Mouse (Mus musculus) stomach, embryonic 16.5 days (tissue): ENCODE measurements at regions not wholly inside any gene's neighbourhood (a gene's known extent, or its start where the extent isn't known, plus 50 kb on each side); places are given as distances from the start of the nearest gene placed in this dataset.

Source experiments
- ATAC-seq: fragments of 200-750 bp; cut with Nextera tagmentation; 2 replicates; pipeline ENCODE4 v1.8.0; 2017; ENCODE audit warnings: moderate number of reproducible peaks, moderate TSS enrichment; ENCODE audit not compliant: insufficient read depth, low FRiP score
- H3K27ac ChIP-seq: fragments of 300-500 bp; sonication (generic); 2 replicates; pipeline ENCODE4 v1.5.1; 2014; ENCODE audit warnings: low read length
- H3K27me3 ChIP-seq: fragments of 300-500 bp; sonication (generic); 2 replicates; pipeline ENCODE4 v1.6.1; 2014; ENCODE audit warnings: low read length, control low read depth, mixed read lengths; ENCODE audit not compliant: control insufficient read depth, insufficient read depth
- H3K36me3 ChIP-seq: fragments of 300-500 bp; sonication (generic); 2 replicates; pipeline ENCODE4 v1.6.1; 2014; ENCODE audit warnings: low read length; ENCODE audit not compliant: control insufficient read depth, insufficient read depth
- H3K4me1 ChIP-seq: fragments of 300-500 bp; sonication (generic); 2 replicates; pipeline ENCODE4 v1.6.1; 2014; ENCODE audit warnings: low read length, control low read depth, mixed read lengths; ENCODE audit not compliant: control insufficient read depth, insufficient read depth
- H3K4me2 ChIP-seq: fragments of 300-500 bp; sonication (generic); 2 replicates; pipeline ENCODE4 v1.6.1; 2014; ENCODE audit warnings: low read depth, low read length, mixed read lengths
- H3K4me3 ChIP-seq: fragments of 300-500 bp; sonication (generic); replicated peaks from 2 replicates; pipeline ENCODE4 v1.5.1; 2014; ENCODE audit warnings: mild to moderate bottlenecking, low read length
- H3K9ac ChIP-seq: fragments of 300-500 bp; sonication (generic); 2 replicates; pipeline ENCODE4 v1.6.1; 2014; ENCODE audit warnings: low read length
- H3K9me3 ChIP-seq: fragments of 300-500 bp; sonication (generic); replicated peaks from 2 replicates; pipeline ENCODE4 v1.6.1; 2016; ENCODE audit warnings: low read length, control low read depth; ENCODE audit not compliant: control insufficient read depth
- WGBS: fragments of 180-500 bp; shearing (Covaris S2); extraction: QIAGEN DNeasy Blood & Tissue Kit; methylation state at CpG from one replicate; pipeline ENCODE4 v1.1.7; 2014; 5-methylcytosine and 5-hydroxymethylcytosine counted together

- Histone ChIP-seq H3K4me3 (no peak overlapping the region), H3K27me3 (no peaks in the 10 kb centered on the region), H3K4me1 (no peaks in the 10 kb centered on the region), H3K27ac (no peak overlapping the region), H3K9ac (no peak overlapping the region), H3K9me3 (no peaks in the 10 kb centered on the region), H3K36me3 (no peaks in the 10 kb centered on the region), H3K4me2 (no peak overlapping the region)
- WGBS = 78% methylated on average over 10 of the region's 10 CpGs
- no peak for ATAC-seq
Measured at GRCm38 (mm10) chr10:122560001-122560695, 111.8 kb downstream of the Avpr1a start.

- no peaks in the 10 kb centered on the region for H3K36me3 ChIP-seq
- H3K9ac ChIP-seq = no peak overlapping the region
- H3K9me3 ChIP-seq = no peaks in the 10 kb centered on the region
- no peaks in the 10 kb centered on the region for H3K4me1 ChIP-seq
- H3K27ac ChIP-seq = no peak overlapping the region
- ATAC-seq = no peak
- 72% methylated on average over 3 of the region's 3 CpGs for WGBS
- H3K4me2 ChIP-seq = no peak overlapping the region
- H3K27me3 ChIP-seq = no peaks in the 10 kb centered on the region
- no peak overlapping the region for H3K4me3 ChIP-seq
Measured at GRCm38 (mm10) chr10:122561924-122562323, 113.6 kb downstream of the Avpr1a start.

GRCm38 (mm10) chr10:122562542-122562941 is 114.2 kb downstream of the Avpr1a start:
- Histone ChIP-seq H3K9ac (no peak overlapping the region), H3K27ac (no peak overlapping the region), H3K4me1 (no peaks in the 10 kb centered on the region), H3K4me3 (no peak overlapping the region), H3K27me3 (no peaks in the 10 kb centered on the region), H3K4me2 (no peak overlapping the region), H3K36me3 (no peaks in the 10 kb centered on the region), H3K9me3 (no peaks in the 10 kb centered on the region)
- ATAC-seq = no peak
- WGBS = 62% methylated on average over 6 of the region's 6 CpGs

GRCm38 (mm10) chr10:122563973-122564372 is 114.6 kb upstream of the Ppm1h start:
- ATAC-seq = no peak
- WGBS = 29% methylated on average over 10 of the region's 10 CpGs
- H3K27ac ChIP-seq = no peak overlapping the region
- H3K9ac ChIP-seq = peak overlapping the region; percentile 54; the same call in 1 of the 2 replicates
- H3K27me3 ChIP-seq = no peaks in the 10 kb centered on the region
- H3K9me3 ChIP-seq = no peaks in the 10 kb centered on the region
- no peaks in the 10 kb centered on the region for H3K4me1 ChIP-seq
- H3K4me2 ChIP-seq = peak overlapping the region; percentile 43
- peak overlapping the region; percentile 29 for H3K4me3 ChIP-seq
- no peaks in the 10 kb centered on the region for H3K36me3 ChIP-seq

- H3K27ac ChIP-seq = no peak overlapping the region
- H3K27me3 ChIP-seq = no peaks in the 10 kb centered on the region
- no peaks in the 10 kb centered on the region for H3K4me1 ChIP-seq
- H3K9me3 ChIP-seq = no peaks in the 10 kb centered on the region
- 0 out of 2 replicates have a peak overlapping the region, but pooled peaks have one; percentile 54 for H3K9ac ChIP-seq
- no peaks in the 10 kb centered on the region for H3K36me3 ChIP-seq
- WGBS = 60% methylated on average over 10 of the region's 10 CpGs
- H3K4me3 ChIP-seq = no peak overlapping the region
- peak overlapping the region; percentile 43; the same call in 1 of the 2 replicates for H3K4me2 ChIP-seq
- ATAC-seq = no peak
Measured at GRCm38 (mm10) chr10:122564473-122564872, 114.1 kb upstream of the Ppm1h start.

GRCm38 (mm10) chr10:122566601-122567000 is 112.0 kb upstream of the Ppm1h start:
- Histone ChIP-seq H3K36me3 (no peaks in the 10 kb centered on the region), H3K4me2 (no peak overlapping the region), H3K9me3 (no peaks in the 10 kb centered on the region), H3K27ac (no peak overlapping the region), H3K9ac (no peak overlapping the region), H3K27me3 (no peaks in the 10 kb centered on the region), H3K4me3 (no peak overlapping the region), H3K4me1 (peaks cover 9% of the 10 kb centered on the region; the same call in 1 of the 2 replicates)
- ATAC-seq = no peak
- 54% methylated on average over 4 of the region's 4 CpGs for WGBS

- H3K4me3 ChIP-seq = no peak overlapping the region
- no peak overlapping the region for H3K27ac ChIP-seq
- no peaks in the 10 kb centered on the region for H3K9me3 ChIP-seq
- no peak overlapping the region for H3K4me2 ChIP-seq
- 66% methylated on average over 13 of the region's 13 CpGs for WGBS
- H3K9ac ChIP-seq = no peak overlapping the region
- H3K36me3 ChIP-seq = no peaks in the 10 kb centered on the region
- ATAC-seq = no peak
- no peaks in the 10 kb centered on the region for H3K27me3 ChIP-seq
- H3K4me1 ChIP-seq = peaks cover 9% of the 10 kb centered on the region; the same call in 1 of the 2 replicates
Measured at GRCm38 (mm10) chr10:122569546-122570202, 108.9 kb upstream of the Ppm1h start.

GRCm38 (mm10) chr10:122570909-122571551 is 107.5 kb upstream of the Ppm1h start:
- ATAC-seq = no peak
- no peaks in the 10 kb centered on the region for H3K9me3 ChIP-seq

More at GRCm38 (mm10) chr10:122570909-122571551, 107.5 kb upstream of the Ppm1h start:
- Histone ChIP-seq H3K4me2 (no peak overlapping the region), H3K27ac (no peak overlapping the region), H3K9ac (no peak overlapping the region), H3K27me3 (no peaks in the 10 kb centered on the region), H3K36me3 (no peaks in the 10 kb centered on the region), H3K4me1 (peaks cover 9% of the 10 kb centered on the region; the same call in 1 of the 2 replicates), H3K4me3 (no peak overlapping the region)
- WGBS = 23% methylated on average over 13 of the region's 13 CpGs
